Mouse (Mus musculus) right cerebral cortex, postnatal 36 days (tissue): ENCODE measurements around the gene Ppp1r12b.

ENCODE experiments used
- DNase-seq, 2 experiments: peaks; one replicate each; pipeline ENCODE4 v3.0.0; 2022; ENCODE audit warnings: low spot score in 2 of 2, mixed read lengths in 1 of 2

Gene Ppp1r12b

DNA sequence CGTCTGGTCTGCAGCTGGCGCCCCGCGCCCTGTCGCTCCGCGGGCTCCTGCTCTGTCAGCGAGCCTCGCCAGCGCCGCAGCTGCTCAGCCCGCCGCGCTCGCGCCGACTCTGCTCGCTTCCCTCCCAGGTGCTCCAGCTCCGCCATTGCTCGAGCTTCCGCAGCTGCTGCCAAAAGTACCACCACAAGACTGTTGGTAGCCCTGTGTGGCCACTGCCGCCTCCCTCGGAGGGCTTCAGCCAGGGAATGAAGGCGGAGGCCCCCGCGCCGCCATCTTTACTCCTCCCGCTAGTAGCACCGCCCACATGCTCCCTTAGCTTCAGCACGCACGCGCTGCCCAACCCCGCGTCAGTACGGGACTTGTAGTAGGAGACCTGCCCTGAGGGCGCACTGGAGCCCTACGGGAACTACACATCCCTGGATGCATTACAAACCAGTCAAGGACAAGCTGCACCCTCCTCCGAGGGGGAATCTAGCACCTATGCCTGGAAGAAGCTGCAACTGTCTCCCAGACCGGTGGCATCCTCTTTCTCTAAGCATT is at the start of gene Ppp1r12b:
Ppp1r12b (minus strand) TSS at position 306 of the 540 bp plus-strand sequence.
- peak; percentile 98 to 99 for DNase-seq

DNA sequence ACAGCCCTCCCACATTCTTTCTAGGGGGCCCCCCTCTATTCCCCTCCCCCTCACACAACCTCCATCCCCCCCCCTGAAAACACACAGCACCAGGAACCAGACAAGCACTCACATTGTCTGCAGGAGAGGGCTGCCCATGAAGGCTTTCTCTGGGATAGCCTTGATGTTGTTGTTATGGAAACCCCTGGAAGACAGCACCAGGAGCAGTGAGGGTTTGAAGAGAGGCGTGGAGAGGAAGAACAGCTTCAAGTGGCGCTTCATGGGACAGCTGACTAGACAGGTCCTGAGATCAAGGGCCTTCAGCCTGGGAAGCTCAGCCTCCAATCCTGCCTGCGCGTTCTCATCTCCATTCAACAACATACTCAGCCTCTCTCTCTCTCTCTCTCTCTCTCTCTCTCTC is 47.6 kb upstream of the Ppp1r12b start:
- no peak for DNase-seq

DNA sequence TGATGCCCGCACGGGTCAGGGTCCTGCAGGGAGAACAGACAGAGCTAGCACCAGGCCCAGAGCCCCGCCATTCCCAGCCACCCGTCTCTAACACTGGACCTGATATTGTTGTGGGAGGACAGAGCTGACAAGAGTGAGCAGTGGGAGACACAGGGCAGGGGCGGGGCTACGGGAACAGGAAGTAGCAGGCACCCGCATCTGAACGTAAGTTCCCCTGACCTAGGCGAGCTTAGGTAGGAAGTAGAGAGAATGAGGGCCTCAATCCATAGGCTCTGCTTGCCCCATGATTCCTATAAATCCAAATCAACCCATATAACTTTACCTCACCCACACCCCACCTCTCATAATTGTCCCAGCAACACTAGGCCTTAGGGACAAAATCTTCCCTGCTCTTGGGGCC is 44.8 kb upstream of the Ppp1r12b start:
- no peak for DNase-seq

GRCm38 (mm10) chr1:134998231-134998630 is 42.5 kb upstream of the Ppp1r12b start:
- DNase-seq = no peak

DNA sequence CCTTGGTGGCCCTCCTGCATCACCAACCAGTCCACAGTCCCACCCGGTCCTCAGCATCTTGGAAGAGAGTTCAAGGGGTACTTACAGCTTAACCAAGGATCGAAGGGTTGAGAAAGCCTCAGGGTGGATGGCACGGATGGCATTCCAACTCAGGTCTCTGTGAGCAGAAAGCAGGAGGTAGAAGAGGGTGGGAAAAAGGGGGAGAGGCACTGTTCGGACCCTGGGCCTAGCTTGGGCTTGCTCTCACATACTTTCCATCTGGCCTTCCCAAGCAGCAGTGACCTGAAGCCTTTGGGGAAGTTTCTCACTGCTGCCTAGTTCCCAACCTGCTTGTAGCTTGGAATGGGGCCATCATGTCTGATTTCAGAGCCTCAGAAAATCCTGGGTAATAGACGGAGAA is 41.8 kb upstream of the Ppp1r12b start:
- no peak for DNase-seq

- DNase-seq = no peak
These were observed 40.7 kb upstream of the Ppp1r12b start for GRCm38 (mm10) chr1:134996471-134996870.

DNA sequence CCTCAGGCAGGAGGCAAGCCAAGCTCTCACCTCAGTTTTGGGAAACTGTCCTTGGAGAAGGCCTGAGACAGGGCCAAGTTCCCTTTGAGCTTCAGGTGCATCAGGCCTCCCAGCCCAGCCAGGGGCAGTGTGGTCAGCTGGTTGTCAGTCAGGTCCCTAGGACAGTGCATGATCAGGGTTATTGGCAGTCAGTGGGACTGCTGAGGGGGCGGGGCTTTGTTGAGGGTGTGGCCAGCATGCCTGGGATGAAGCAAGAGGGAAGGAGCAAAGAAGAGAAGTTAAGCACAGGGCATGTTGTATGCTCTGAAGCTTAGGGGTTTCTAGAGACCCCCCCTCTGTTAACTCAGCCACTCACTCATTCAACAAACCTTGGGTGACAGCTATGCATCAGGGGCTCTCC is 40.2 kb upstream of the Ppp1r12b start:
- no peak for DNase-seq

- no peak for DNase-seq
These were observed 39.7 kb upstream of the Ppp1r12b start for GRCm38 (mm10) chr1:134995437-134995836.

DNA sequence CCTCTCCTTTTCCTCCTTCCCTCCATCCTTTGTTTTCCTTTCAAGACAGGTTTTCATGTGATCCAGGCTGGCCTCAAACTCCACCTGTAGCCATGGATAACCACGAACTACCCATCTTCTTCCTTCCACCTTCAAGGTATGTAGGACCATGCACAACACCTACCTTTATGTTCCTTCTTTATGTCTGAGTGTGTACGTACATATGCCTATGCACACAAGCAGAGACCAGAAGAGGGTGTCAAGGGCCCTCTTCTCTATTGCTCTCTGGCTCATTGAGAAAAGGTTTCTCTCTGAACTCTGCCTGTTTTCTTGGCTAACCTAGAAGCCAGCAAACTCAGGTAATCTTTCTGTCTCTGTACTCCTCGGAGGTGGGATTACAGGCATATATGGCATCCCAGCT is 39.0 kb upstream of the Ppp1r12b start:
- DNase-seq = no peak

DNA sequence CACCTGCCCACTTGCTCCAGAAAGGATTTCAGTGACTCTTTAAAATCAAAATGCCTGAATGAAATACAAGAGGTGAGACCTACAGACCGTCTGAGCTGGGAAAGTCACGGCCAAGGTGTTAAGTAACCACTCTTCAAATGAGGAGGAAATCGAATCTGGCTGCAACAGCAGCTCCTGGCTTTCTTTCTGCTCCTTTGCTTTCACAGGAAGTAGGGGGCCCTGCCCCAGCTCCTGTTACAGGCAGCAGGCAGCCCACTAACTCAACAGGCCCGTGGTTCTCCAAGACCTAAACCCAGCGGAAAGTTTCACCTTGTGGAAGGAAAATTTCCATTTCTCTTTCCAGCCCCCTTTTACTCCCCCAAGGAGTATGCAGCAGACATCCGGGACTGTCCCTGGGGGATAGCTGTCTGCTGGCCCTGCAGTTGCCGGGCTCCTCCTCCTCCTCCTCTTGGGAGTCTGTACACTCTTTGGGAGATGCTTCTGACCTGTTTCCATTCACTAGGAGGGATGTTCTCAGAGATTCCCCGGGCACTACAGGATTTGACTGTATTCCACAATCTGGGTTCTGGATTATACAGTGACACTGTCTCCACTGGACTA is 36.4 kb upstream of the Ppp1r12b start:
- no peak for DNase-seq

- peak; percentile 63 to 67 for DNase-seq
These were observed 33.6 kb upstream of the Ppp1r12b start for GRCm38 (mm10) chr1:134989372-134989771.

- DNase-seq = no peak
These were observed 32.2 kb upstream of the Ppp1r12b start for GRCm38 (mm10) chr1:134987962-134988341.

- peak; percentile 31 to 38 for DNase-seq
These were observed 31.6 kb upstream of the Ppp1r12b start for GRCm38 (mm10) chr1:134987173-134987961.

- DNase-seq = no peak
These were observed 17.2 kb upstream of the Ppp1r12b start for GRCm38 (mm10) chr1:134972920-134973319.

GRCm38 (mm10) chr1:134965430-134965829 is 9.7 kb upstream of the Ppp1r12b start:
- no peak for DNase-seq

- DNase-seq = no peak
These were observed 7.1 kb upstream of the Ppp1r12b start for GRCm38 (mm10) chr1:134962821-134963220.

GRCm38 (mm10) chr1:134962053-134962803 is 6.5 kb upstream of the Ppp1r12b start, which contains the start of gene Ube2t:
TSS of gene Ube2t (plus strand) at chr1:134962565.
- peak; percentile 92 to 94 for DNase-seq

DNA sequence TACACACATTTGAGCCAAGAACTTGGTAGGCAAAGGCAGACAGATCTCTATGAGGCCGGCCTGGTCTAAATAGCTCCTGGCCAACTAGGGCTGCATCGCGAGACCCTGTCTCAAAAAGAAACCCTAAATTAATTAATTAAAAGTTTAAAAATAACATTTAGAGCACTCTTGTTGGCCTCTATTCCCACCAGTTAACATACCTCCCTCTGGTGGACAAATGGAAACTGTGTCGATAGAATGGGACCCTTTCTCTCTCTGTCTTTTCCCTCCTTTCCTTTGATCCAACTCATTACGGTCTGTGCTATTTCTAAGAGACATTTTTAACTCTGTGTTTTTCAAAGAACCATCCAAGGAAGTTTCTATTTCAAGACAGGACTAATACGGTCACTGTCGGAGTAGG is 4.9 kb upstream of the Ppp1r12b start:
- DNase-seq = no peak

DNA sequence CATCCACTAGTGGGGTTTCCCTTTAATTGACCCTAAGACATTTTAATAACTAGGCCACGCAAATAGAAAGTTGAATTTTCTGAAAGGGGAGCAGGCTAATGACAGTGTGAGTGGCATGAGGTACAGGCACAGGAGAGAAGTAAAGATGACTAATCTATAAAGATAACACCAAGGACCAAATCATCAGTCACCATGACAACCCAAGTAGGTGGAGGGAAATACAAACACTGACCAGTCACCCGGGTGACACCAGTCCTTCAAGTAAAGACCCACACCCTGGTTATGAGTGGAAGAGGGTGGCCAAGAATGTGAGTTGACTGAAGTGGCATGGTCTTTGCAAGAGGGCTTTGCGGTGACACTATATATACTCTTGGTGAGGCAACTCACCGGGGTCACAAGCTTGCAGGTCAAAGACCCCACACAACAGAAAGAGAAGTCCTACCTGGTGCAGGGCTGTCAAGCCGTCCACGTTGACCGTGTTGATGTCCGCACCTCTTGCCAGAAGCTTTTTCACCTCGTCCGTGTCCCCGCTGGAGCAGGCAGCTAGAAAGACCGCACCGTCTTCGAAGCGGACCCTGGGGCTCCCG is 599 bp downstream of the Ppp1r12b start:
- DNase-seq = peak in 1 of 2 experiments; percentile 5

- no peak for DNase-seq
These were observed 5.8 kb downstream of the Ppp1r12b start for GRCm38 (mm10) chr1:134949946-134950345.

GRCm38 (mm10) chr1:134947590-134947989 is 8.2 kb downstream of the Ppp1r12b start:
- DNase-seq = peak in 1 of 2 experiments; percentile 13

- DNase-seq = no peak
These were observed 12.8 kb downstream of the Ppp1r12b start for GRCm38 (mm10) chr1:134942898-134943297.
